Mouse (Mus musculus) hindbrain, embryonic 11.5 days (tissue): ENCODE measurements at regions not wholly inside any gene's neighbourhood (a gene's known extent, or its start where the extent isn't known, plus 50 kb on each side); places are given as distances from the start of the nearest gene placed in this dataset.

Source experiments
- ATAC-seq: fragments of 200-750 bp; cut with Nextera tagmentation; 2 replicates; pipeline ENCODE4 v1.8.0; 2017; ENCODE audit warnings: mild to moderate bottlenecking, moderate TSS enrichment, moderate library complexity; ENCODE audit not compliant: low FRiP score
- DNase-seq: peaks from one replicate; pipeline ENCODE4 v3.0.0-alpha.2; 2015; ENCODE audit warnings: low spot score
- H3K27ac ChIP-seq: fragments of 300-500 bp; sonication (generic); 2 replicates; pipeline ENCODE4 v1.5.1; 2014; ENCODE audit warnings: mild to moderate bottlenecking, low read depth, low read length
- H3K27me3 ChIP-seq: fragments of 300-500 bp; sonication (generic); 2 replicates; pipeline ENCODE4 v1.6.1; 2014; ENCODE audit warnings: mild to moderate bottlenecking, low read length, moderate library complexity, mixed read lengths; ENCODE audit not compliant: control insufficient read depth, insufficient read depth
- H3K36me3 ChIP-seq: fragments of 300-500 bp; sonication (generic); 2 replicates; pipeline ENCODE4 v1.6.1; 2014; ENCODE audit warnings: mild to moderate bottlenecking, low read length, moderate library complexity, mixed read lengths; ENCODE audit not compliant: control insufficient read depth, insufficient read depth
- H3K4me1 ChIP-seq: fragments of 300-500 bp; sonication (generic); replicated peaks from 2 replicates; pipeline ENCODE4 v1.6.1; 2014; ENCODE audit warnings: low read length, mixed read lengths; ENCODE audit not compliant: control insufficient read depth, insufficient read depth
- H3K4me2 ChIP-seq: fragments of 300-500 bp; sonication (generic); replicated peaks from 2 replicates; pipeline ENCODE4 v1.6.1; 2014; ENCODE audit warnings: mild to moderate bottlenecking, low read depth, low read length
- H3K4me3 ChIP-seq: fragments of 300-500 bp; sonication (generic); 2 replicates; pipeline ENCODE4 v1.5.1; 2014; ENCODE audit warnings: low read depth, low read length
- H3K9ac ChIP-seq: fragments of 300-500 bp; sonication (generic); 2 replicates; pipeline ENCODE4 v1.6.1; 2014; ENCODE audit warnings: low read depth, low read length
- H3K9me3 ChIP-seq: fragments of 300-500 bp; sonication (generic); 2 replicates; pipeline ENCODE4 v1.6.1; 2016; ENCODE audit warnings: low read length; ENCODE audit not compliant: control insufficient read depth
- WGBS: fragments of 180-500 bp; shearing (Covaris S2); extraction: QIAGEN DNeasy Blood & Tissue Kit; methylation state at CpG from one replicate; pipeline ENCODE4 v1.1.7; 2014; 5-methylcytosine and 5-hydroxymethylcytosine counted together

DNA sequence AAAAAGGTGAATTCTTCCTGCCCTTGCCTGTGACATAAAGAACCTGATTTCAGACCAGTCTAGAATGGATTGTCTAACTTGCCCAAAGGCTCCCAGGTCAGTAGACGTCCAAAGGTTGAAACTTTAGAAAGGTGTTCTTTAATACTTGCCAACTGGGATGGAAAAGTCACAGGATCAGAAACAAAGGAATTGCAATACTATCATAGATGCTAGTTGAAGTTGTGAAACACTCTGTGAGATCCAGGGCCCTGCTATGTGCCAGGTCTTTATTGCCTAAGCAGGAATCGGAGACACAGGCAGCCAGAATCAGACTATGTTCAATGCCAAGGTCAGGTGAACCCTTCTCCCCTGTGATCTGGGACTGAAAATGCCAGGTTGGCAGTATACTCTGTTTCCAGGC, 108.0 kb upstream of the Nphp3 start:
- Histone ChIP-seq H3K4me2 (no peak overlapping the region), H3K27ac (no peak overlapping the region), H3K4me1 (no peaks in the 10 kb centered on the region), H3K36me3 (no peaks in the 10 kb centered on the region), H3K9me3 (no peaks in the 10 kb centered on the region), H3K27me3 (no peaks in the 10 kb centered on the region), H3K9ac (no peak overlapping the region), H3K4me3 (no peak overlapping the region)
- no peak for DNase-seq
- 83% methylated on average over 2 of the region's 2 CpGs for WGBS
- no peak for ATAC-seq

DNA sequence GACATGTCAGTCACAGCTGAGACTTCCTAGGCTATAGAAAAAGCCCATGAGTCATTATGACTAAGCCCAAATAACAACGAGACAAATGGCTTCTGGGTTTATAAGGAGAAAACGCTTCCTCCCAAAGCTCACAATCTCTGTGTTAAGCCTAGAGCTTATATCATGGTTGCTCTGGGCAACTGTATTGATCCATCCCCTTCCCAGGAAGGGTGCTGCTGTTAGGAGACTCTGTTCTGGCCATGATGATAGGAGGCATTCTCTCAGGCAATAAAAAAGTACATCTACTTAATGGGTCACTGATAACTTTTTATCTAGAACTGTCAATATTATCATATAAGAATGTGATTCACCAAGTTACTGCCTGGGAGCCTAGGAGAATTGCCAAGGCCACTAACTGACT, 103.0 kb upstream of the Nphp3 start:
- H3K4me2 ChIP-seq, result no peak overlapping the region
- H3K27ac ChIP-seq, result no peak overlapping the region
- 80% methylated on average over 2 of the region's 2 CpGs for WGBS
- H3K4me1 ChIP-seq, result no peaks in the 10 kb centered on the region
- H3K27me3 ChIP-seq, result no peaks in the 10 kb centered on the region
- DNase-seq (peak; percentile 3), ATAC-seq (no peak)
- no peak overlapping the region for H3K9ac ChIP-seq
- no peaks in the 10 kb centered on the region for H3K9me3 ChIP-seq
- no peak overlapping the region for H3K4me3 ChIP-seq
- no peaks in the 10 kb centered on the region for H3K36me3 ChIP-seq

DNA sequence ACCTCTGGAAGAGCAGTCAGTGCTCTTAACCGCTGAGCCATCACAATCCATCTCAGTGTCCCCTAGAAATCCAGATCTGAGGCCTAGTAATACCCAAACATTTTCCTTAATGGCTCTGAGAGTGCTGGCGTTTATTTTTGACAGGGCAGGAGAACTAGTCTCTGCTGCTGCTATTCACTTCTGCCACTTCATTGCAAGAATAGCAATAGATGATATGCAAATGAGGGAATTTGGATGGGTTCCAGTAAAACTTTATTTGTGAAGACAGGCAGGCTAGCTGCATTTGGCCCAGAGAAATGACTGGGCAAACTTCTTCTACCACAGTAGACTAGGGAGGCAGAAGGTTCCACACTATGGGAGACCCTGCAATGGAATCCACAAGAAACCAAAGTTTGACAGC, 91.0 kb upstream of the Nphp3 start:
- 91% methylated on average over 2 of the region's 2 CpGs for WGBS
- no peak for DNase-seq
- Histone ChIP-seq H3K9me3 (no peaks in the 10 kb centered on the region), H3K27me3 (no peaks in the 10 kb centered on the region), H3K4me1 (no peaks in the 10 kb centered on the region), H3K27ac (no peak overlapping the region), H3K4me2 (no peak overlapping the region), H3K4me3 (no peak overlapping the region), H3K36me3 (no peaks in the 10 kb centered on the region), H3K9ac (no peak overlapping the region)
- ATAC-seq, result no peak

DNA sequence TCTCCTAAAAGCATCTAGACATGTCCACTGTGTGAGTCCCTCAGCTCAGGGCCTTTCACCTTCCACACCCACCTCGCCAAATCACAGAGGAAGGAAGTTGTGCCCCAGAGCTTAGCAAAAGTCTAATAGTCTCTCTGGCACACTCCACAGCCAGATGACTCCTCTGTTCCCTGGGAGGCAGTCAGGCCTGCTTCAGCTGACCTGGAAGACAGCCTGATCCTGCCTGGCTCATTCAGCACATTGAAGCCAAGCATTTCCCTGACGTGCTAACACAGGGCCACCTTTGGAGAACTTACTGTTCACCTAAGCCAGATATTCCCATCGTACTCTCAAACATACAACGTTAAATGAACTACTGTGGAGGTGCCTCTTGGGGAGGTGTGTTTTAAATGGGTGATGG, 87.2 kb upstream of the Nphp3 start:
- 87% methylated on average over 4 of the region's 4 CpGs for WGBS
- Histone ChIP-seq H3K36me3 (no peaks in the 10 kb centered on the region), H3K4me1 (no peaks in the 10 kb centered on the region), H3K27ac (no peak overlapping the region), H3K4me3 (no peak overlapping the region), H3K9ac (no peak overlapping the region), H3K9me3 (no peaks in the 10 kb centered on the region), H3K27me3 (no peaks in the 10 kb centered on the region), H3K4me2 (no peak overlapping the region)
- no peak for DNase-seq
- no peak for ATAC-seq

DNA sequence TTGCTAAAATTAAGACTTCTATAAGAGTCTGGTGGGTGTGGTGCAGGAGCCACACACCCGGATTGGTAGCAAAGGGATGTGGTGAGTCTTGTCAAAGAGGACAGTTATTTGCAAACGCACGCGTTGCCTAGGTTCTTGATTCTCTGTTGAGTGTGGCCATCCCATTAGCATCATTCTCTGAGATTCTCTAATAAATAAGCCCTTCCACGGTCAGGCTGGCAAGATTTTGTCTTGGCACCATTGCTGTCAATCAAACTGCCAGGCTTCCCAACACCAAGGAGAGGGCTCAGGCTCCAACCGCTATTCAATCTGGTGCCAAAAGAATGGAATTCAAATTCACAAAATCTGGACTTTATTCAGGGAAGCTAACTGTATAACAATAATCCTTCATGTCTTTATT, 84.6 kb upstream of the Nphp3 start:
- DNase-seq, result no peak
- Histone ChIP-seq H3K9ac (no peak overlapping the region), H3K27me3 (no peaks in the 10 kb centered on the region), H3K4me2 (no peak overlapping the region), H3K27ac (no peak overlapping the region), H3K9me3 (no peaks in the 10 kb centered on the region), H3K4me1 (no peaks in the 10 kb centered on the region), H3K36me3 (no peaks in the 10 kb centered on the region), H3K4me3 (no peak overlapping the region)
- WGBS, result 91% methylated on average over 6 of the region's 6 CpGs
- no peak for ATAC-seq

DNA sequence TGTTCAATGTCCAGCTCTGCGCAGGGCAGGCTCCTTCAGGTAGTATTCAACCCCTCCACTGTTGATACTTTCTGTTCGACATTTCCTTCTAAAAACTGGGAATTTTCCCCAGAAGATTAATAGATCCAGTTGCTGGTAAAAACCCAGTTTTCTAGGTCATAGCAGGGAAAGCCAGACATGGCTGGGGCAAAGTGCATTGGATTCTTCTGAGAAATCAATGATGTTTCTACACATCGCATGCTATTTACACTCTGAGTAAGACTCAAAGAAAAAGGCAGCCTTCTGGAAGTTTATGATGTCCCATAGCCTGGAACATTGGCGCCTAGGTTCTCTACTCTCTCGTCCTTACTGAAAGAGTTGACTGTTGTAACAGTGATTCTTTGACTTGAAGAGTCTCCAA, 80.0 kb upstream of the Nphp3 start:
- no peaks in the 10 kb centered on the region for H3K27me3 ChIP-seq
- H3K4me2 ChIP-seq, result no peak overlapping the region
- DNase-seq (no peak), ATAC-seq (no peak)
- H3K27ac ChIP-seq, result no peak overlapping the region
- H3K9ac ChIP-seq, result no peak overlapping the region
- H3K4me1 ChIP-seq, result no peaks in the 10 kb centered on the region
- H3K9me3 ChIP-seq, result no peaks in the 10 kb centered on the region
- WGBS, result 93% methylated on average over 5 of the region's 5 CpGs
- no peak overlapping the region for H3K4me3 ChIP-seq
- no peaks in the 10 kb centered on the region for H3K36me3 ChIP-seq

DNA sequence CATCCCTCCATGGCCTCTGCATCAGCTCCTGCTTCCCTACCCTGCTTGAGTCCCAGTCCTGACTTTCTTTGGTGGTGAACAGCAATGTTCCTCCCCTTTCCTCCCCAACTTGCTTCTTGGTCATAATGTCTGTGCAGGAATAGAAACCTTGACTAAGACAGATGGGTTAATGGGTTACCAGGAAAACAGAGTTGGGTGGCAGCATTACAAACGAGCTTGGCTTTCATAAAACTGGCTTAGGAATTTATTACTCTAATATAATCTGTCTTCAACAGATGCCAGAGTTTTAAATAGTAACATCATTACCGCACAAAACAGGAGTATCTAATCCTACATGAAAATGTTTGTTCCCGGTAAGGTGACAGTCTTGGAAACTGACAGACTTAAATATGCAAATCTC, 77.7 kb upstream of the Nphp3 start:
- no peak overlapping the region for H3K27ac ChIP-seq
- no peaks in the 10 kb centered on the region for H3K4me1 ChIP-seq
- DNase-seq (no peak), ATAC-seq (no peak)
- 81% methylated on average over 3 of the region's 3 CpGs for WGBS
- H3K27me3 ChIP-seq, result no peaks in the 10 kb centered on the region
- H3K4me2 ChIP-seq, result no peak overlapping the region
- H3K4me3 ChIP-seq, result no peak overlapping the region
- no peak overlapping the region for H3K9ac ChIP-seq
- no peaks in the 10 kb centered on the region for H3K36me3 ChIP-seq
- H3K9me3 ChIP-seq, result no peaks in the 10 kb centered on the region

DNA sequence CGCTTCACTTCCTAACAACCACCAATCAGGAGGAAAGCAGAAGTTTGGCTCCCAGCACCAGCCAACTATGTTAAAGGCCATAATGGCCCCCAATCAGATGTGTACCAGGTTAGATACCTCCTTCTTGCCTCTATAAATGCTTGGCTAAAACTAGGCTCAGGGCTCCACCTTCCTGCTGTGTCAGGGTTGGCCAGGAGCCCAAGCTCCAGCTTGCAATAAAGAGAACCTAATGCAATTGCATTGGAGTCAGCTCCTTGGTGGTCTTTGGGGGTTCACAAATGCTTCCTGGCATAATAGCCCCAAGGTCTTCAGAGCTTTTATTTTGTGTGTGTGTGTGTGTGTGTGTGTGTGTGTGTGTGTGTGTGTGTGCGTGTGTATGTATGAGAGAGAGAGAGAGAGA, 76.9 kb upstream of the Nphp3 start:
- Histone ChIP-seq H3K36me3 (no peaks in the 10 kb centered on the region), H3K9me3 (no peaks in the 10 kb centered on the region), H3K27me3 (no peaks in the 10 kb centered on the region), H3K4me2 (no peak overlapping the region), H3K27ac (no peak overlapping the region), H3K9ac (no peak overlapping the region), H3K4me1 (no peaks in the 10 kb centered on the region), H3K4me3 (no peak overlapping the region)
- 100% methylated on average over 1 of the region's 2 CpGs for WGBS
- ATAC-seq (no peak), DNase-seq (no peak)

DNA sequence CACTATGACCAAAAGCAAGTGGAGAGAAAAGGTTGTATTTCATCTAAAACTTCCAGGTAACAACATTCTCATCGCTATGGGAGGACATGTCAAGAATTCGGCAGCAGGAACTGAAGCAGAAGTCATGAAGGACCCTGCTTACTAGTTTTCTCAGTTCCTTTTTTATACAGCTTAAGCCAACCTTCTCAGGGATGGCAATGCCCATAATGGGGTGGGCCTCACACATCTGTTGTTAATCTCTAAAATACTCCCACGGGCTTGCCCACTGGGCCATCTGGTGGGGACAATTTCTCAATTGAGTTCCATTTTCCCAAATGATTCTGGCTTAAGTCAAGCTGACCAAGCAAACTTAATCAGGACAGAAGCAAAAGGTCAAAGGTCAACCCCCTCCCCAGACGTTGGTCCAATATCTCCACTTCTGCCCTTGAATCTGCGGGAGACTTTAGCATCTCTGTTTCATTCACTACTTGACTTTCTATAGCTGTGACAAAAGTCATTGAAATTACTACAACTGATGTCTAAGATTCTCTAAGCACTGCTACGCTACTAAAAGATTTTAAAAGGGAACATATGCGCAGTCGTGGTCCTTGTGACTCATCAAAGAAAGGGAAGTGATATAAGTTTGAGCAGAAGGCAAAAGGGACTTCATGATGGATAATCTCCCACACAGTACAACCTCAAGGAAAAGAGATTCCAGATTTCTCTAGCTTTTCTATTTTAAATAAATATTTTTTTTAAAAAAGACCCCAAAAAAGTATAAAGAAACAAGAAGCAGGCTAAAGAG, 73.4 kb upstream of the Nphp3 start:
- Histone ChIP-seq H3K9me3 (no peaks in the 10 kb centered on the region), H3K4me3 (no peak overlapping the region), H3K4me1 (no peaks in the 10 kb centered on the region), H3K4me2 (no peak overlapping the region), H3K27ac (no peak overlapping the region), H3K36me3 (no peaks in the 10 kb centered on the region), H3K27me3 (no peaks in the 10 kb centered on the region), H3K9ac (no peak overlapping the region)
- 63% methylated on average over 8 of the region's 8 CpGs for WGBS
- ATAC-seq (no peak), DNase-seq (no peak)
